Mouse (Mus musculus) MEL (cell line): ENCODE data around the gene Csdc2.

Experiments
- NELFE ChIP-seq: IDR thresholded peaks from 2 replicates; pipeline ENCODE4 v1.6.1; 2011; ENCODE audit warnings: low read depth, low read length, improper control_type of control experiment
- POLR2AphosphoS5 ChIP-seq: IDR thresholded peaks from 2 replicates; pipeline ENCODE4 v1.6.1; 2012; ENCODE audit warnings: low read depth, borderline replicate concordance, mild to moderate bottlenecking, inconsistent platforms, low read length, moderate library complexity, mixed read lengths
- SMC3 ChIP-seq: IDR thresholded peaks from 2 replicates; pipeline ENCODE4 v1.6.1; 2011; ENCODE audit warnings: low read depth, low read length, improper control_type of control experiment

DNA sequence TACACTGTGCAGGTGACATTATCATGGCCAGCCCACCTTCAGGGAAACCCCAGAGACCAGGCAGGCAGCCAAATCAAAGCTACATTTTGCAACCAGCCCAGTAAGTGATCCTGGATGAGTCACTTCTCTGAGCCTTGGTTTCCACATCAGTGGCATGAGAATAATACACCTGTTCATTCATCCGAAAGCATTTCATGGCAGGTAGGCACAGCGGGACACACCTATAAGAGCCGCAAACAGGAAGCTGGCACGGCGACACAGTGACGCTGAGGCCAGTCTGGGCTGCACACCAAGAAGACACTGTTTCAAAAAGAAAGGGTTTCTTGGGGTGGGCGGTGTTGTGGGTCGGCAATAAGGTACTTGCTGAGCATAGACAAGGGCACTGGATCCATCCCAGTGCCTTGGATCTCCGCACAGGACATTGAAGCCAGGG lies 17.6 kb downstream of the Csdc2 start:
- TF ChIP-seq POLR2AphosphoS5 (no peak), NELFE (no peak), SMC3 (no peak)
